Mouse (Mus musculus) heart, adult 9 months (tissue): ENCODE data around the gene 4930524N10Rik.

Source experiments
- DNase-seq, 2 experiments: peaks; one replicate each; pipeline ENCODE4 v3.0.0; 2022; ENCODE audit warnings: low spot score in 2 of 2

4930524N10Rik gene

DNA sequence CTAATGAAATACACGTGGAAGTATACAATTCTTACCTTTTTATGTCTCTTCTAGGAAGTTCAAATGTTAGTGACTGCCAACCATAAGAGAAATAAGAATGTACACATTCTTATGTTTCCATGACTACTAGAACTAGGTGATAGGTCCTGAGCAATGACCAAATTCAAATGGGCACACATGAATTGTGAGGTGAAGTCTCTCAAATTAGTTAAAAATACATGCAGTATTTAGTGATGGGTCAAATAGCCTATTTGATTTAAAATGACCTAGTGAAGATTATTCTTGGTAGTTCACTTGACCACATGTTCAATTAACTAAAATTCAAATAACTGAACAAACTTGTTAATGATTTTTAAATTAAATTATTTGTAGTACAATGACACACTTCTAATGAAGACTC is at the start of gene 4930524N10Rik:
4930524N10Rik (minus strand) TSS at position 101 of the 400 bp plus-strand sequence.
- no peak for DNase-seq

DNA sequence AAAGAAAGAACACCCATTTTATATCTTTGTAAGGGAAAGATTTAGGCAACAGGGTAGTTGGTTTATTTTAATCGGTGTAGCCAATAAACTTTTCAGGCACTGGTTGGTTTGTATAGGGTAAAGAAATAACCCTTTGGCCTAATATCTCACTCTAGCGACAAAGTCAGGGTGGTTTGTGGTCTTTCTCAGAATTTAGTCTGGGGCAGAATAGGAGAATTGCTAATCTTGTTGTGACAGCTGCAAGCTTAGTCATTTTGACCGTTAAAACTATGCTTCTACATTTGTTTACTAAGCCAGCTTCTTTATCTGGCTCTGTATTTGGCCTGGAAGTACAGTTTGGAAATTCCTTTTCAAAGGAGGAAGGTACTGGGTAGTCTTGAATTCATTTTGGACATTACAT is 6.8 kb upstream of the 4930524N10Rik start:
- no peak for DNase-seq

DNA sequence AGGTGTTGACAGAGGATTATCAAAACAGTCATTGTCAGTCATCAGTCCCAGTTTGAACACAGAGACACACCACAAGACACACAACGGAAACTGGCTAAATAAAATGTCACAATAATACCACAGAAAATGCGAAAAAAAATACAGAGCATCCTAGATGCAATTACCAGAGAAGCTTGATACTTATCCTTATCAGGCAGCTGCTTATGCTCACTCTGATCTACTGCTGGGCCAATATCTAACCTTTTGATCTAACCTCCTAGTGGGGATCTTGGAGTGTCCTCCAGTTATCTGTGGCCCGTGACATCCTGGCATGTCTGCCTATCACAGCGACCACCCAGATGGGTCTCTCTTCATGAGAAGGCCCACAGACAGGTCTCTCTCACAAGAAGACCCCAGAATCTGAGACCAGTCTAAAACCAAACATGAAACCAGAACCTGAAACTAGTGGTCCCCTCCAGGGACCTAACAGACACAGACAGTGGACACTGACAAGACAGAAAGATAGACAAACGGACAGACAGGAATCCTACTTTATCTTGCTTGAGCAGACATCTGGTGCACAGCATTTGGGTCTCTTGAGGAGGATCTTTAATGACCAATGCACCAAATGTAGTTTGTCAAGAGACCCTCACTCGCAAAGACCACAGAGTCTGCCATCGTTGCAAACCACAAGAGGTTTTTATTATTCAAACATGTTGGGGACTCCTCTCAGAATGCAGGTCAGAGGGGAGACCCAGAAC is 6.3 kb upstream of the 4930524N10Rik start:
- no peak for DNase-seq

DNA sequence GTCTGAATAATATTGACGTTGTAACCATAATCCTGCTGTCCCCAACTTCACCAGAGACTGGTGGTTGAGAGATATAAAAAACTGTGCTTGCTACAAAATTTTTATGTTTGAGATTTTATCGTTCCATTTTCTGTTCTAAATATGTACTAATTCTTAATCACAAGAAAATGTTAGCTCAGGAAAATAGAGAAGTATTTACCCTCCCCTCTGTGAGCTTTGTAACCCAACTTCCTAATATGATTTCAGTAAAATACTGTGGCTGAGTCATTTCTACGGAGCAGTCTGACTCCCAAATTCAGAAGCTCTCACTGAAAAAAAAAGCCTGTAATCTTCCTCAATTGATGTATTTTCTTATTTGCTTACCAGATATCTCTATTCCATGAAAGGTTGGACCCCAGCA is 4.7 kb upstream of the 4930524N10Rik start:
- no peak for DNase-seq
